Mouse (Mus musculus): ENCODE measurements around the gene 4930548H24Rik.

DNA sequence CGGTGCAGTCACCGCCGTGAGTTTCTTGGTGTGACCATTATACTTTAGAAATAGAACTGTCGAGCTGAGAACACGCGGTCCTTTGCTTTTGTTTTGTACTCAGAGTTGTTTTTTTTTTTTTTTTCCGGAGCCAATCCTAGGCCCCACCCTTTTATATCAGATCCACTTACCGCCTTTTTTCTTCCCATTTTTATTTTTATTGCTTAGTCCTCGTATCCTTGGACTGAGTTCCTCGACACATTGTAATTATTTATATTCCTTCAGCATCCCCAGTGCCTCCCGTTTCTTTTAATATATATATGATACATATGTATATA is 33.0 kb upstream of the 4930548H24Rik start:
- TF ChIP-seq CTCF (IDR thresholded peaks at IDR 0.05; ENCODE audit: control insufficient read depth, insufficient read depth, insufficient replicate concordance, low read depth, low read length) = no peak
- no peak for TF ChIP-seq POLR2A (IDR thresholded peaks at IDR 0.05; ENCODE audit: control insufficient read depth, low read depth, low read length)
